Mouse (Mus musculus) liver, adult 2 months (tissue): ENCODE measurements at regions not wholly inside any gene's neighbourhood (a gene's known extent, or its start where the extent isn't known, plus 50 kb on each side); places are given as distances from the start of the nearest gene placed in this dataset.

ENCODE experiments used
- DNase-seq: peaks from one replicate; pipeline ENCODE4 v3.0.0-alpha.2; 2011; ENCODE audit warnings: low read depth, low spot score; ENCODE audit errors: extremely low read depth
- H3K27ac ChIP-seq: fragments of 200-500 bp; replicated peaks from 2 replicates; pipeline ENCODE4 v1.5.1; 2012; ENCODE audit warnings: low read depth, mild to moderate bottlenecking, control low read depth, inconsistent platforms, low read length; ENCODE audit not compliant: insufficient read depth
- H3K27me3 ChIP-seq: fragments of 200-500 bp; 2 replicates; pipeline ENCODE4 v1.6.1; 2012; ENCODE audit warnings: mild to moderate bottlenecking, moderate library complexity, low read length, inconsistent platforms; ENCODE audit not compliant: control insufficient read depth, insufficient read depth
- H3K36me3 ChIP-seq: fragments of 200-500 bp; 2 replicates; pipeline ENCODE4 v1.6.1; 2012; ENCODE audit warnings: low read length, inconsistent platforms; ENCODE audit not compliant: control insufficient read depth, insufficient read depth
- H3K4me1 ChIP-seq: fragments of 200-500 bp; 2 replicates; pipeline ENCODE4 v1.6.1; 2011; ENCODE audit warnings: low read length; ENCODE audit not compliant: control insufficient read depth, insufficient read depth
- H3K4me3 ChIP-seq: fragments of 200-500 bp; 2 replicates; pipeline ENCODE4 v1.5.1; 2011; ENCODE audit warnings: low read depth, mild to moderate bottlenecking, control low read depth, low read length, moderate library complexity; ENCODE audit not compliant: insufficient read depth
- H3K79me2 ChIP-seq: fragments of 200-500 bp; 2 replicates; pipeline ENCODE4 v1.6.1; 2012; ENCODE audit warnings: inconsistent platforms, mild to moderate bottlenecking, low read length, moderate library complexity; ENCODE audit not compliant: control insufficient read depth, insufficient read depth
- H3K9ac ChIP-seq: fragments of 200-500 bp; 2 replicates; pipeline ENCODE4 v1.6.1; 2012; ENCODE audit warnings: low read depth, mild to moderate bottlenecking, control low read depth, inconsistent platforms, low read length
- CTCF ChIP-seq: fragments of 200-500 bp; IDR thresholded peaks from 2 replicates; pipeline ENCODE4 v1.5.1; 2011; ENCODE audit warnings: low read depth, low read length, control low read depth
- POLR2A ChIP-seq: fragments of 200-500 bp; IDR thresholded peaks from 2 replicates; pipeline ENCODE4 v1.6.1; 2011; ENCODE audit warnings: low read length, control low read depth; ENCODE audit not compliant: insufficient read depth; ENCODE audit errors: extremely low read depth
- WGBS: fragments of 180-500 bp; shearing (Covaris S2); methylation state at CpG from one replicate; pipeline ENCODE4 v1.1.7; 2018; 5-methylcytosine and 5-hydroxymethylcytosine counted together

GRCm38 (mm10) chr1:94140518-94140917 is 88.2 kb upstream of the Pdcd1 start:
- H3K4me1 ChIP-seq: no peaks in the 10 kb centered on the region
- no peaks in the 10 kb centered on the region for H3K27me3 ChIP-seq
- H3K9ac ChIP-seq: no peak overlapping the region
- H3K27ac ChIP-seq: no peak overlapping the region
- WGBS: 69% methylated on average over 3 of the region's 3 CpGs
- no peaks in the 10 kb centered on the region for H3K79me2 ChIP-seq
- no peaks in the 10 kb centered on the region for H3K36me3 ChIP-seq
- TF ChIP-seq CTCF (no peak), POLR2A (no peak)
- H3K4me3 ChIP-seq: no peak overlapping the region
- DNase-seq: no peak

GRCm38 (mm10) chr1:94139445-94140062 is 87.2 kb upstream of the Pdcd1 start:
- no peak for TF ChIP-seq CTCF
- no peaks in the 10 kb centered on the region for H3K4me1 ChIP-seq
- no peaks in the 10 kb centered on the region for H3K79me2 ChIP-seq
- H3K9ac ChIP-seq: no peak overlapping the region
- H3K27me3 ChIP-seq: no peaks in the 10 kb centered on the region
- DNase-seq: no peak
- H3K4me3 ChIP-seq: no peak overlapping the region
- no peak overlapping the region for H3K27ac ChIP-seq
- WGBS: 79% methylated on average over 5 of the region's 5 CpGs
- no peaks in the 10 kb centered on the region for H3K36me3 ChIP-seq

GRCm38 (mm10) chr1:94136731-94137130 is 84.4 kb upstream of the Pdcd1 start:
- H3K36me3 ChIP-seq: no peaks in the 10 kb centered on the region
- no peaks in the 10 kb centered on the region for H3K27me3 ChIP-seq
- no peaks in the 10 kb centered on the region for H3K4me1 ChIP-seq
- no peak overlapping the region for H3K27ac ChIP-seq
- 85% methylated on average over 8 of the region's 8 CpGs for WGBS
- DNase-seq: no peak
- H3K4me3 ChIP-seq: no peak overlapping the region
- no peaks in the 10 kb centered on the region for H3K79me2 ChIP-seq
- H3K9ac ChIP-seq: no peak overlapping the region
- no peak for TF ChIP-seq CTCF
- TF ChIP-seq POLR2A: no peak
